Mouse (Mus musculus) bone marrow macrophage, adult 2 months (primary cell): Measurements from ENCODE around the gene Vps8.

Experiments used
- CTCF ChIP-seq: IDR thresholded peaks from 2 replicates; pipeline ENCODE4 v1.5.1; 2012; ENCODE audit warnings: low read depth, mild to moderate bottlenecking, low read length, moderate library complexity
- POLR2A ChIP-seq: IDR thresholded peaks from 2 replicates; pipeline ENCODE4 v1.6.1; 2012; ENCODE audit warnings: mild to moderate bottlenecking, low read depth, low read length, borderline replicate concordance

- TF ChIP-seq CTCF (no peak), POLR2A (no peak)
Measured at GRCm38 (mm10) chr16:21381469-21381868, 41.4 kb upstream of the Vps8 start.
